Mouse (Mus musculus) layer of hippocampus, postnatal 14 days (tissue): Measurements from ENCODE around the gene Dapk1. TPM values are rescaled to one million over a fixed set of nuclear protein-coding genes. Genes with fewer than 3 reads are reported as not detected.
"Not testable (repeated sequence)": the region's sequence is repeated elsewhere in the genome, so short reads cannot be mapped to it uniquely, and the experiment has no call there.

Source experiments
- DNase-seq, 2 experiments: peaks; one replicate each; pipeline ENCODE4 v3.0.0; 2021 to 2022; ENCODE audit warnings: low spot score in 2 of 2, mixed read lengths in 1 of 2
- long read RNA-seq, 2 experiments: library from polyadenylated mRNA; stranded (forward); transcript quantifications; one replicate each; pipeline ENCODE4 v2.0.0; 2021
- total RNA-seq, 2 experiments: library from RNA; stranded (reverse); gene quantifications; 2 replicates each; pipeline ENCODE4 v1.2.3; 2021

Gene Dapk1
- total RNA-seq: 10 to 100 TPM; 87.4 to 91.0 TPM
- long read RNA-seq, experiment 1, full-length matches to known transcripts: 12 of 33 reads
- long read RNA-seq, experiment 1, partial matches to known transcripts: 8 of 33 reads
- long read RNA-seq, experiment 1, other reads (novel, unspliced or antisense): 13 of 33 reads
- long read RNA-seq, experiment 2, full-length matches to known transcripts: 6 of 31 reads
- long read RNA-seq, experiment 2, partial matches to known transcripts: 10 of 31 reads
- long read RNA-seq, experiment 2, other reads (novel, unspliced or antisense): 15 of 31 reads

DNA sequence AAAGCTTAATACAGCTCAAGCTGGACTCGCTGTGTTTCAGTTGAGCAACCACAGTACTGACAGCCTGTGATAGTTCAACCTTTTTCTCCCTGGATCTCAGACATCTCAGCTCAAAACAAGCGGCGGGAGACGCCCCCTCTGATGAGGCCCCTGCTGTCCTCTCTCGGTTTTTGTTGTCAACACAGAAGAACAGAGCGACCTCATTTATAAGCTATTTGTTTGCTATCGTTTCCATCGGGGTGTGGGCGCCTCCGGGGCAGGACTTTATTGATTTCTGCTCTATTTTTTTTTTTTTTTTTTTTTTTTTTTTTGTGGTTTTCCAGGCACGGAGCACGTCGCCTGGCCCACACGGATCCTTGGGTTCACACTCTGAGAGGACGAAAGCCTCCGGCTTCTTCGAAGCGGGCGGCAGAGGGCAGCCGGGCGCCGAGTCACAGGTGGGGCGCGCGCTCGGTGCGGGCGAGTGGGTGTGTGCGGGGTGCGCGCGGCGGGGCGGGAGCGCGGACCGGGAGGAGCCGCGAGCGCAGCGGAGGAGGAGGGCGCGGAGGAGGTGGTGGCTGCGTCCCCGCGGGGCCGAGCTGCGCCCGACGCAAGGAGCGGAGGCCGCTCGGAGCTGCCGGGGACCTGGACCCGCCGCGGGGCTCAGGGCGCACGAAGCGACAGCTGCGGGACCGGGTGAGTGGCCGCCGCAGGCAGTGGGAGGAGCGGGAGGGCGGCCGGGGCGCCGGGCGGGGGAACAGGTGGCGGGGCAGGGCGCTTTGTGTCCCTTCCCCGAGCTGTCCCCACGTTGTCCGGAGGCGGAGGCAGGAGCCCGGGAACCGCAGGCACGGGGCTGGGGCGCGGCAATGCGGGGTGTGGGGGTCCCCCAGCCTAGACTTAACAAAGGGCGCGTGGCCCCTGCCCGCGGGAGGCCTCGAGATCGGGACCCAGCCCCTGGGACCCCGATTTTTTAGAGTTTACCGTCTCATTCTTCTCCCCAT lies at the start of gene Dapk1:
TSS of gene Dapk1 (plus strand) at position 512 of the 980 bp plus-strand sequence.
- peak; percentile 80 to 87 for DNase-seq

DNA sequence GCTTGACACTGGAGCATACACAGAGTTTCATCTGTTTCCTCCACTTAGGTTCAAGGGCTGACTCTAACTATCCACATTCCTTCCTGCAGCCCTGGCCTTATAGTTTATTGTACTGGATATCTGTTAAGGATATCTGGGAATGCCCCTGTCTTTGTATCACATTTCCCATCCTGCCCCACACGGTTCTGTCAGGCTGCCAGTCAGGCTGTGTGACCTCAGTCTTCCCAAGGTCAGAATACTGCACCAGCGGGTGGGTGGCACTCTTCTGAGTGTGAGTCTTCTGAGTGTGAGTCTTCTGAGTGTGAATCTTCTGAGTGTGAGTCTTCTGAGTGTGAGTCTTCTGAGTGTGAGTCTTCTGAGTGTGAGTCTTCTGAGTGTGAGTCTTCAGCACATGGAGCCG lies 48.4 kb upstream of the Dapk1 start:
- DNase-seq: no peak

DNA sequence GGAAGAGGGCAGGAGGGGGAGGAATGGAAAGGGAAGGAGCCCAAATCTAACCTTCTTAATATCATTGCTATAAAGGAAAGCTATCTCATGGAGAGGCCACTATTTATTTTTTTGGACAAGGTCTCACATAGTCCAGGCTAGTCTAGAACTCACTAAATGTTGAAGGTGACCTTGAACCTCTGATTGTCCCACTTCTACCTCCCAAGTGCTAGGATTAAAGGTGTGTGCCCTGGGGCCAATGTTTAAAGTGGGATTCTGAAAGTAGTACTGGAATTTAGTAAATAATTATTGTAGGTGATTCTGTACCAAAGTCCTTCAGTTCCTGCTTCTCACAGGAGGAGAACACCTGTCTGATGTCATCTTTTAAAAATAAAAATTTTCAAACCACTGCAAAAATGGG lies 45.3 kb upstream of the Dapk1 start:
- no peak for DNase-seq

DNA sequence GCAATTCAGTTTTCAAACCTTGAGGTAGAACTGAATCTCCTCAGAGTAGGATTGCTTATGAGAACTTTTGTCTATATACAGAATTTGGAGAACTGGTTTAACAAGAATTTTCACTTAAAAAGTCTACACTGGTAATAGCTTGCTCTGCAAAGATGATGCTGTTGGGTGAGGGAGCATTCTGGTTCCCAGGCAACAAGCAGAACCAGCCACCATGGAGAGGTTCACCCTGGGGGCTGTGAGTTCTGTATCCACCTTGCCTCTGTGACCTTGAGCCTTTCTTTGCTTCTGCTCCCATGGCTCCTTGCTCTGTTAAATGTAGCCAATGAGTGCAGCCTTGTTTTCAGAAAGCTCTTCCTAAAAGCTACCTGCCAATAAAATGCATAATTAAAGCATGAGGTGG lies 44.8 kb upstream of the Dapk1 start:
- no peak for DNase-seq

DNA sequence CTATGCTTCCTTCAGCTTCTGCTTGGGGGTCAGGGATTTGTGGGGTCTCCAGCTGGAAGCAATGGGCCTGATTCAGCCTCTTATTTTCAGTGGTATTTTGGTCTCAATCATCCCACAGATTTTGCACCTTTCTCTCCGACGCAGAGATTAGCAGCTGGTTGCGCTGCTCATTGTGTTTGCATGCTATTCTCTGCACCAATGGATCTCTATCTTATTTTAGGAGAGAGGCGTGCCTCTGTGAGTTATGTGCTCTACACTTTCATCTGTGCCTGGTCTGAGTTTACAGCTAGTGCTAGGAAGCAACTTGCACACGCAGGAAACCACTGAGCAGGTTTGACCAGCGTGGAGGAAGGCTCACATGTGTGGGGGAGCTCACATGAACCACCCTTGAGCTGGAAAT lies 37.4 kb upstream of the Dapk1 start:
- DNase-seq: no peak

DNA sequence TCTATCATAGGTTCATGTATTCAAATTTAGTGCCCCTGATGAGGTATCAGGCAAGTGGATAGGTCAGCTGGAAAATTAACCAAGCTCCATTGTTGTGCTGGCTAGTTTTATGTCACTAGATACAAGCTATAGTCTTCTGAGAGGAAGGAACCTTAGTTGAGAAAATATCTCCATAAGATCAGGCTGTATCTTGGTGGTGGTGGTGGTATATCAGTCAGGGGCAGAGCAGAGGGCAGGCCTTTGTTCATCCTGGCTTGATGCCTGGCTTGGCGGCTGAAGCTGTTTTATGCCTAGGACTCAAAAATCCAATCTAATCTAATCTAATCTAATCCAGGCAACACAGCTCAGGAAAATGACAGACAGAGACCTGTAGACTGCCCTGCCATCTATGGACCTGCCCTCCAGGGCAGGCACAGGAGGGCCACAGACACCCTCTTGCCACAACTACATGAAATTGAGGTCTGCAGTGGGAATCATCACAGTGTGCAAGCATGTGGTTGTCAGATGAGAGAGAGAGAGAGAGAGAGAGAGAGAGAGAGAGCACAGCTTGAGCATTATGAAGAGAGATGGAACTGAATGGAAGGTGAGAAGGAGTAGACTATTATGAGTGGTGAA lies 32.7 kb upstream of the Dapk1 start:
- DNase-seq: no peak

DNA sequence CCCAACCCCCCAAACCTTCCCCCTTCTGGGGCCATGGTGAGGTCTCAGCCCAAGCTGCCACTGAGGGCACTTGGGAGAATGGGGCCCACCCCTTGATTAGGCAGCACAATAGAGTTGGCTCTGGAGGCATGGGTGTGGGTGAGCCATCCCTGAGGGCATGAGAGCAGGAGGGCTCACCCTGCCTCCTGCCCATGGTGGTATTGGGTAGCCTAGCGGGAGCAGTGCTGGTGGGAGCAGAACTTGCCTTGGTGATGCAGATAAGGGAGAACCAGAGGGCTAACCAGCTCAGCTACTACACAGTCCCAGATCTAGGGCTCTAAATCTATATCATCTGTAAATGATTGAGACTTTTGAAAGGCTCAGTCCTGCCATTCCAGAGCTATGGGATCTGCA lies 32.2 kb upstream of the Dapk1 start:
- DNase-seq: no peak

DNA sequence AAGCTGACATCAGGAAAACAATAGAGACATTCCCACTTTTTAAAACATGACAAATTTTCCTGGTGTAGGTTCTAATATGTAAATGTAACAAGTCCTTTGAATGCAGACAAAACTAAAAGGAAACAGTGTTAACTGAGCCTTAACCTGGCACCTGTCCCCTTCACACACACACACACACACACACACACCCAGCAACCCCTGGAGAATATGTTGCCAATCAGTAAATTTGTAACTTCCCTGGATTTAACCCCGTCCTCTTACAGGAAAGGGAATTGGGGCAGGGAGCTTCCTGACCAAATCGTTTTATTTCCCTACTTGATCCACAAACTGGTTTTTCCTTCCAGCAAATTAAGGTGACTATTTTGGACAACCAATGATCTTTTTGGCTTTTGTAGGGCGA lies 28.2 kb upstream of the Dapk1 start:
- DNase-seq: no peak

DNA sequence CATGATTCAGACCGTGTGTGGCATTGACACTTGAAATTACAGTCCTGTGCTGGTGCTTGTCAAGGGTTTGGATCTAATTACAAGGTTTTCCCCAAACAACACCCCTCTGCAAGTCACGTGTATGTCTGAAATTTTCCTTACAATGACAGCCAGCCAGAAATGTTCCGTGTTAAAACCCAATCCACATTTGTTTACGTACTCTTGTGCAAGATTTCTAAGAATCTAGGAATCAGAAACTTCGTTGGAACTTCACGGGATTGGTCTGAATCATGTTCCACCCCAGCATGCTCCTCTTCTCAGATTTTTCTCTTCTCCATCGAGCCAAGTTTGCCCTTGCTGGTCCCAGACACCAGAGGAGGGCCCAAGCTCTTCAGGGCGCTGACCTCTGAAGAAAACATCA lies 27.8 kb upstream of the Dapk1 start:
- no peak for DNase-seq

DNA sequence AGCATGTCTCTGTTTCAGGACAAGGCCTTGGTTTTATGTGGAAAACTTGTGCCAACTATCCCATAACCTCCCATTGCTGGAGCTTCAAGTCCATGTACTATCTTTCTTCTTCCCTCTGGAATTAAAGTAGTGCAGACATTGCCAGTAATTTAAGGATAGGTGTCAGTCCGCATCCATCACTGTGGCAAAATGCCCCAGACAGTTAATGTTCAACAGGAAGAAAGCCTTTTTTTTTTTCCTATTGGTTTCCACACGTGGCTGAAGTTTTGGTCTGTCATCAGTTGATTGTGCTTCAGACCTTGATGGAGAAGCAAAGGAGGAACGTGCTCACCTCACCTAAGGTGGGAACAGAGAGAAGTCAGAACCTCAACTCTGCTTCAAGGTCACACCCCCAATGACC lies 23.2 kb upstream of the Dapk1 start:
- no peak for DNase-seq

DNA sequence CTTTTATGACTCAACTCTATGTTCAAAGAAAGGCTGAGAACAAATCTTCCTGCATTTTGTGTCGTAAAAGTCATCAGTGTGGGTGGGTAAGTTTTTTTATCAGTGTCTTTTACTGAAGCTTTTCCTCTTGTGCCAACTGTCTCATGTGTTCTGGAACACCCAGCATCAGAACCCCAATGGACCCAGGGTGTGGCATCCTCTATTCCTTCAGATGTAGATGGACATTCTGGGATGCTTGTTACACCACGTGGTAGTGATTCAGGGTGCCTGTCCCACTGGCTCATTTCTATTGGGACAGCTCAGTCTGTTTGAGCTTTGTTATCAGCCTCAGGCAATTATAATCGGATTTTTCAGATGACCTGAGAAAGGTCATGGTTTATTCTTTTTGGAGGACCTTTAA lies 6.9 kb upstream of the Dapk1 start:
- DNase-seq: no peak

DNA sequence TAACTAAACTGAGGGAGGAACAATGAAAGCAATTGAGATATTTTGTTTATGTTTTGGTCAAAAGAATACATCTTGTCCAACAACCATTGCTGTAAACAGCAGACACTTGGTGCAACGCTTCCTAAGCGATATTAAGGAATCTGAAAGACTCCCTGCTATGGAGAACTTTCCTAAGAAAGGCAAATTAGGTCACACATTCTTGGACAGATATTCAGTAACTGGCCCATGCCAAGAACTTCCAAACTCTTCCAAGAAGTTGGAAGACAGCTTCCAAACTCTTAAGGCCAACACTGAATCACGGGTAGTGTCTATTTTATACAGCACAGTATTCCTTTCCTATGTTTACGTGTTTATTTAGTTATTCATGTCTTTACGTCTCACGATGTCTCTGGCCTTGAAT lies 6.2 kb upstream of the Dapk1 start:
- DNase-seq: no peak

DNA sequence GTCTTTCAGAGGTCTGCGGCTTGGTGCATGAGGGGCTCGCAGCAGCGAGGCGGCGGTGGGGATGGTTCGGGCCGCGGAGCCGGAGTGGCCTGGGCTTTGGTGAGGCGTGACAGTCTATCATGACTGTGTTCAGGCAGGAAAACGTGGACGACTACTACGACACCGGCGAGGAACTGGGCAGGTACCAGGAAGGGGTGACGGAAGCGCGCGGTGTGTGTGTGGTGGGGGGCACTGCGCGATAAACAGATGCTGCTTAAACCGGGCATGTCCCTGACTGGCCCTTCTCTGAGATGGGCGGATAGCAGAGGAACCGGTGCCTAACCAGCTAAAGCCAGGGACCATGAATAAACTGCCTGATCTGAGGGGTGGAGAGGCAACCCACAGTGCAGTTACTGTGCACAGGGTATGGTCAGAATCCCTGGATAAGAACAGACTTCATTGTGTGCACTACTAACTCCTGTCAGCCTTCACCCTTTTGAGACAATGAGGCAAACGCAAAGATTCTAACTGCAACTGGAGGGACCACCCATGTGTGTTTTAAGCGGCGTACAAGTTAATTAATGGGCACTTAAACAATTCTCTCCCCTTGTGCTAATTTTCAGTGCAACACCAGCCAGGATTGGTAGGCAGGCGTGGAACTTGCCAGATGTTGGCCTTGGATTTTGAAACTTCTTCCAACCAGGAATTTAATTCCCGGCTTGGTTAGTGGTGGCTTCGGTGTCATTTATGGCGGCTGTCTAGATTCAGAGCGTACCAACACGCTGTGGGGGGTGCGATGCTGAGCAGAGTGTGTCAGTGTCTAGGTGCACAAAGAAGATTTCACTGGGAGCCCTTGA lies 887 bp downstream of the Dapk1 start:
- DNase-seq: peak; percentile 51 to 55

DNA sequence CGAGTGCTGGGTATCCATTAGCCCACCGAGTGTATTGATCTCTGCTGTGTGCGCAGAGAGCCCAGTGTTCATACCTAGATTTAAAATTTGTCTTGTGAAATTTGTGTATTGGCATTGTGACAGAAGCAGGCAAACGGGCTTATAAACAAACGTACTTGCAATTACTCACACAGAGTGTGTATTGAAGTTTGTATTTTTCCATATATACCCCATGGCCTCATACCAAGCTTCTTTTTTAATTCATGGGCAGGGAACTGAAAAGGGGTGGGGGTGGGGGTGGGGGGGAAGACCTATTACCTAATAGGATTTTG lies 1.5 kb downstream of the Dapk1 start:
- DNase-seq: no peak

DNA sequence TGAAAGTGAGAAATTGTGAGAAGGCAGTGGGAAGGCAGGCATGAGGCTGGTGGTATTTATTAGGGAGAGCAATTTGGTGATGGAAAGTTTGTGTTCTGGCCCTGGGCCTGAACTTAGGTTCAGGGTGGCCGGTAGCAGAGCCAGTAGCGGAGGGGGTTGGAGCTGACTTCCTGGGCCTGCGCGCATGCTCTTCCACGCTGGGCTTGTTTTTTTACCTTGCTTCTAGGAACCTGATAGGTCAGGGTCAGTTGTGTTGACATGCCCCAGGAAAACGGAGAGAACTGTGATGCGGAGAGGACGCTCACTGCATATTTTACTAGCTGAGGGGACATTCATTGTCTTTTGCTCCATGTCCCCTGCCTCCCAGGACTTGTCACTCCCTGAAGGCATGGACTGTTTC lies 5.7 kb downstream of the Dapk1 start:
- no peak for DNase-seq

DNA sequence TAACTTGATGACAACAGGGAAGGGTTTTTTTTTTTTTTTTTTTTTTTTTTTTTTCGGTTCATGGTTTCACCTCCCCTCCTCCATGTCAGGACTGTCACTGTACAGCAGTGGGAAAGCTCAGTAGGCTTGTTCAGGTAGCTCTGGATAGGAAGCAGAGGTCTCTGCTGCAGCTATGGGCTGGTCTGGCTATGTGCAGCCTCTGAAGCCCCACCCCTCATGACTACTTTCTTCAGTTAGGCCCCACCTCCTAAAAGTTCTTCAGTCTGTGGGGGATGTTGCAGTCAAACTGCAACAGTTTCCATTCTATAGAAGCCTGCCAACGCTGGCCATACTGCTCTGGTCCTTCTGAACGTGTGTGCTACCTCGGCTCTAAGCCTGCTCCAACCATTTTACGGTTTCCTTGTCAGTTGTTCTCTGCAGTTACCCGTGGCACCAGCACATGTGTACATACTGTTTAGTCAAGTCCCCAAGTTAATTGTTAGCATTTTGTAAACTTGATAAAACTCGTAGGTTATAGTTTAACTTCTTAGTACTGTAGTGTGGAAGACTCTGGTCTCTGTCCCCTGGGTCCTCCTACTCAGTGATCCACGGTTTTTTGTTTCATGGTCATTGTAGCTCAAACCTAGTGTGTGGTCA lies 6.8 kb downstream of the Dapk1 start:
- DNase-seq: no peak

DNA sequence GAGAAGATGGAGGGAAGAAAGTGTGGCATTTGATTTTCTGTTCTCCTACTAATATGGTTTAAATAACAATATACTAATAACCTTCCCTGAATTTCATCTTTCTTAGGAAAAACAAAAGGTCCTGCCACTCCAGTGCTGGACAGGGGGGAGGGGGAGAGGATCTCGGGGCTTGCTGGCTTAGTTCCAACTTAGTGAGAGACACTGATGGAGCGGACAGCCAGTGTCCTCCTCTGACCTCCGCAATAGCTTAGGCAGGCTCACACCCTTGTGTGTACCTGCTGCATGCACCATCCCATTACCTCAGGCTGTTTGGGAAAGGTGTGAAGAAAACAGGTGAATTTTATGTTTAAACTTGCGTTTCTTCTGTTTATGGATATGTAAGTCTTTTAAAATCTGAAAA lies 7.5 kb downstream of the Dapk1 start:
- DNase-seq: no peak

DNA sequence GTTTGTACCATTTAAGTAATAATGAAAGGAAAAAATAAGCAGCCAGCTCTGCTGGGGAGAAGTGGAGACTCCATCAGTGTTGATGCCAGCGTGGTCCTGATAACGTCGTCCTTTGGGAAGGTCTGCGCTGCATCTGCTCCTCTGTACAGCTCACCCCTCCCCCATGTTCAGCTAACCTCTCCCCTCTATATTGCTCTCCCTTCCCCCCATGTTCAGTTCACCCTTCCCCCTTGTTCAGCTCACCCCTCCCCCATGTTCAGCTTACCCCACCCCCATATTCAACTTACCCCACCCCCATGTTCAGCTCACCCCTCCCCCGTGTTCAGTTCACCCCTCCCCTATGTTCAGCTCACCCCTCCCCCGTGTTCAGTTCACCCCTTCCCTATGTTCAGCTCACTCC lies 8.8 kb downstream of the Dapk1 start:
- no peak for DNase-seq

DNA sequence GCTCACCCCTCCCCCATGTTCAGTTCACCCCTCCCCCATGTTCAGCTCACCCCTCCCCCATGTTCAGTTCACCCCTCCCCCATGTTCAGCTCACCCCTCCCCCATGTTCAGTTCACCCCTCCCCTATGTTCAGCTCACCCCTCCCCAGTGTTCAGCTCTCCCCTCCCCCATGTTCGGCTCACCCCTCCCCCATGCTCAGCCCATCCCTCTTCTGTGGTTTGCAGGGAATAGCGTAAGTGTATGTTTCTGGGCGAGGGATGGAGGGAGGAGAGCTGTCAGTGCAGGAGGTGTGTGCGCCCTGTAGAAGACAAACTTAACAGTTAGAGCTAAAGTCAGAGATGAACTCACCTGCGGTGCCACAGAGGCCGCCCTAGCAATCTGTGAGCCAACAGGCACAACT lies 9.2 kb downstream of the Dapk1 start:
- DNase-seq: not testable (repeated sequence)

DNA sequence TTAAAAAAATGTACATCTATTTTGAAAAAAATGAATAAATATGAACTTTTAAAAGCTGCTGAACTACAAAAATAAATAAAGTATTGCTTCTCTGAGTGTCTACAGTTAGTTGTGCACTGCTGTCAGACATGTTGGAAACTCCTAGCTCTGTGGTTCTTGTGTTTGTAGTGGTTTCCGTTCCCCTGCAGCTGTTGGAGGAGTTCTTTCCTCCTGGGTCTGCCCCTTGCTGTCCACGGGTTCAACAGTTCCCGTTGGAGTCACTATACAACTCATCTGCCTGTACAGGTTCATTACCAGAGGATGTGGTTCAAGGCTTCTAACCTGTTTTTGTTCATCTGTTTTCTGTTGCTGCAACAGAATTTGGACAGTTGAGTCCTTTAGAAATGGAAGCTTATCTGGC lies 10.4 kb downstream of the Dapk1 start:
- DNase-seq: no peak

DNA sequence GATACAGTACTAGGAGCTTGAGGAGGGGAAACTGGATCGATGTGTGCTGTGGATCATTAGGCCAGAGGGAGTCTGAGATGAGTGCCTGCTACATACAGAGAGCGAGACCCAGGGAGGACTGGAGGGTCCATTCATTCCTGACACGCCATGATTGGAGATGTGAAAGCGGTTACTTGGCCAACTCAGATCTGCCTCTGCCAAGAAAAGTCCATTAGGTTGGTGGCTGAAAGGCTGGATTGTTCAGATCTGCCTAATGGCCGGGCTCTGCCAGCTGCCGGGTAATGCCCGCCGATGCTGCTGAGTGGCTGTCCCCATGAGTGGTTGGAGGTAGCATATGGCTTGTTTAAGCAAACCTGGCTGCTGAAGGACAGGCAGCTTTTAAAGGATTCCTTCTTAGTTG lies 12.4 kb downstream of the Dapk1 start:
- DNase-seq: peak; percentile 63 to 87
